Mouse (Mus musculus) embryonic facial prominence, embryonic 15.5 days (tissue): ENCODE measurements around the gene Fndc3b. TPM values are rescaled to one million over a fixed set of nuclear protein-coding genes. Genes with fewer than 3 reads are reported as not detected.

Experiments
- ATAC-seq: fragments of 200-750 bp; cut with Nextera tagmentation; 2 replicates; pipeline ENCODE4 v1.8.0; 2017; ENCODE audit warnings: low read depth, moderate TSS enrichment; ENCODE audit not compliant: insufficient number of reproducible peaks, low FRiP score, low TSS enrichment
- H3K27ac ChIP-seq: fragments of 300-500 bp; sonication (generic); replicated peaks from 2 replicates; pipeline ENCODE4 v1.5.1; 2015; ENCODE audit warnings: mild to moderate bottlenecking, inconsistent platforms
- H3K27me3 ChIP-seq: fragments of 300-500 bp; sonication (generic); 2 replicates; pipeline ENCODE4 v1.6.1; 2015; ENCODE audit warnings: inconsistent platforms
- H3K36me3 ChIP-seq: fragments of 300-500 bp; sonication (generic); 2 replicates; pipeline ENCODE4 v1.6.1; 2015; ENCODE audit warnings: mild to moderate bottlenecking, inconsistent platforms
- H3K4me1 ChIP-seq: fragments of 300-500 bp; sonication (generic); 2 replicates; pipeline ENCODE4 v1.6.1; 2015; ENCODE audit warnings: inconsistent platforms
- H3K4me2 ChIP-seq: fragments of 300-500 bp; sonication (generic); replicated peaks from 2 replicates; pipeline ENCODE4 v1.6.1; 2015; ENCODE audit warnings: mild to moderate bottlenecking, inconsistent platforms
- H3K4me3 ChIP-seq: fragments of 300-500 bp; sonication (generic); replicated peaks from 2 replicates; pipeline ENCODE4 v1.5.1; 2015; ENCODE audit warnings: mild to moderate bottlenecking, inconsistent platforms
- H3K9ac ChIP-seq: fragments of 300-500 bp; sonication (generic); 2 replicates; pipeline ENCODE4 v1.6.1; 2015; ENCODE audit warnings: inconsistent platforms
- H3K9me3 ChIP-seq: fragments of 300-500 bp; sonication (generic); replicated peaks from 2 replicates; pipeline ENCODE4 v1.6.1; 2016; ENCODE audit warnings: inconsistent platforms
- WGBS: fragments of 180-500 bp; shearing (Covaris S2); methylation state at CpG from one replicate; pipeline ENCODE4 v1.1.7; 2015; 5-methylcytosine and 5-hydroxymethylcytosine counted together
- polyA plus RNA-seq: library from polyadenylated mRNA; unstranded; fragments of >200 nt; fragmentation: Nextera tagmentation; extraction: Ambion mirVana; gene quantifications from 2 replicates; pipeline ENCODE4 v1.2.1, GENCODE M21; 2015

Gene Fndc3b
- 31.8 and 33.9 TPM in 2 replicates for polyA plus RNA-seq

DNA sequence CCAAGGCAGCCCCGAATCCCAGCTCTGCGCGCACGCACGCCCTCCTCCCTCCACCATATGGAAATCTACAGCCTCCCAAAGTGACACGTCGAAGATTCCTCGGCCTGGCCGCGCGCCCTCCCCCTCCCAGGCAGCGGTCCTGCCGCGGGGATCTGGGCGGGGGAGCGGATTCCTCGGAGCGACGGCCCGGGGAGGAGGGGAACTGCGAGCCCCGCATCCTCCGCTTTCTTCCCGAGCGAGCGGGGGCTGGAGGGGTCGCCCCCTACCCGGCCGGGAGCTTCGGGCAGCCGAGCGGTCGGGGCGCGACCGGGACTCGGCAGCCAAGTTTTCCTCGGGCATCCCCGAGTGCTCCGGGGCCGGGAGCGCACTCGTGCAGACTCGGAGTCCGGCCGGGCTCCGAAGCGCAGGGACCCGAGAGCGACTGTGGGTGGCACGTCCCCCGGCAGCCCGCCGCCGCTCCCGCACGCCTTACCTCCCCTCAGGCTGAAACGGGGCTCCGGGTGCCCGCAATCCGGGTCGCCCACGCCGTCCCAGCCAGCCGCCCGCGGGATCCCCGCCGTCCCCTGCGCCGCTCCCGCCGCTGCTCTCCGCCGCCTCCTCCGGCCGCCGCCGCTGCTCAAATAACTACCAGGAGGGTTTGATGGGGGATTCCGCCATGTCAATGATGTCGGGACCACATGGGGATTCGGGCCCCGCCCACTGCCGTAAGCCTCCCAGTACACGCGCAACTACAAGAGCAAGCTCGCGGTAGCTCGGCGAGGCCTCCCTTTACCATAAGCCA, at the start of gene Fndc3b:
Gene Fndc3b, minus strand, starts transcription at position 660 of the 781 bp plus-strand sequence.
- H3K4me1 ChIP-seq: peaks cover 16% of the 10 kb centered on the region
- peak within 1 kb of the TSS; percentile 69 for H3K9ac ChIP-seq
- no peaks in the 10 kb centered on the region for H3K36me3 ChIP-seq
- peak within 1 kb of the TSS; percentile 94 for H3K4me3 ChIP-seq
- peak; percentile 89 for ATAC-seq
- WGBS: under 1% methylated on average over 90 of the region's 90 CpGs
- peak within 1 kb of the TSS; percentile 50 for H3K4me2 ChIP-seq
- H3K27me3 ChIP-seq: no peaks in the 10 kb centered on the region
- no peaks in the 10 kb centered on the region for H3K9me3 ChIP-seq
- peak within 1 kb of the TSS; percentile 97 for H3K27ac ChIP-seq

DNA sequence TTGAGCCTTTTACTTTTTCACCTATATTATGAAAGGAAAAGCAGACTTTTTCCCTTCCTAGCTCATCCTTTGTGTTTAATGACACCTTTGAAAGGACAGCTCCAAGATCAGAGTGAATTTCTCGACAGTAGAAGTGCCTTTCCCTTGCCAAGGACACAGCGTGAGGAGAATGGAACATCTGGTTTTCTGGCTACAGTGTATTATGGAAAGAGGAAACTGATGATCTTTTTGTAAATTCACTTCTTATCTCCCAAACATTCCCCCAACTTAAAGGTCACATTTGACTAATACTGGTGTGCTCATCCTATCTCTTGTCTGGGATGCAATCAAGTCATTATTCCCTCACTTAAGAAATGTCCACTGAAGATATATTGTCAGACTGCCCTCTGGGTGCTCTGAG, 49.2 kb upstream of the Fndc3b start:
- Histone ChIP-seq H3K4me2 (no peak overlapping the region), H3K4me1 (0 out of 2 replicates have a peak, but pooled peaks cover 10% of the 10 kb centered on the region), H3K36me3 (no peaks in the 10 kb centered on the region), H3K27me3 (no peaks in the 10 kb centered on the region), H3K4me3 (no peak overlapping the region), H3K9ac (no peak overlapping the region), H3K9me3 (no peaks in the 10 kb centered on the region), H3K27ac (no peak overlapping the region)
- ATAC-seq: no peak
- WGBS: 67% methylated on average over 2 of the region's 2 CpGs

DNA sequence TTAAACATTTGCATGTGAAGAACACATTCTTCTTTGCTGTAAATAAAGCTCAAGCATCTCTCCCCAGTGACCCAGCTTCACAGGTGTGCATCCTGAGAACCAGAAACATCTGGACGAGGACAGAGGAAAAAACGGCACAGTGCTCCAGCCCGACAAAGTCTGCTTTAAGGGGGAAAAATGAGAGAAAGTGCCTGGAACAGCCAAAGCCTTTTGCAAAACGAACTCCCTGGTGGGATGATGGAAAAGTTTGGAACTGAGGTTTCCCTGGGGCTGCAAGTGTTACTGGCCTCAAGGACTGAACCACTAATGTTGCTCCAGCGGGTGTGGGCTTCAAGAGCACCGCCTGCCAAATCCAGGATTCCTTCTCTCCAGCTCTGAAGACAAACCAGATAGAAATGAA, 47.9 kb upstream of the Fndc3b start:
- H3K4me2 ChIP-seq: 0 out of 2 replicates have a peak overlapping the region, but pooled peaks have one; percentile 9
- ATAC-seq: 0 out of 2 replicates have a peak, but pooled peaks have one; percentile 29
- peak overlapping the region; percentile 61 for H3K27ac ChIP-seq
- no peaks in the 10 kb centered on the region for H3K9me3 ChIP-seq
- no peak overlapping the region for H3K4me3 ChIP-seq
- no peaks in the 10 kb centered on the region for H3K27me3 ChIP-seq
- H3K4me1 ChIP-seq: 0 out of 2 replicates have a peak, but pooled peaks cover 2% of the 10 kb centered on the region
- WGBS: 14% methylated on average over 6 of the region's 6 CpGs
- no peaks in the 10 kb centered on the region for H3K36me3 ChIP-seq
- no peak overlapping the region for H3K9ac ChIP-seq

DNA sequence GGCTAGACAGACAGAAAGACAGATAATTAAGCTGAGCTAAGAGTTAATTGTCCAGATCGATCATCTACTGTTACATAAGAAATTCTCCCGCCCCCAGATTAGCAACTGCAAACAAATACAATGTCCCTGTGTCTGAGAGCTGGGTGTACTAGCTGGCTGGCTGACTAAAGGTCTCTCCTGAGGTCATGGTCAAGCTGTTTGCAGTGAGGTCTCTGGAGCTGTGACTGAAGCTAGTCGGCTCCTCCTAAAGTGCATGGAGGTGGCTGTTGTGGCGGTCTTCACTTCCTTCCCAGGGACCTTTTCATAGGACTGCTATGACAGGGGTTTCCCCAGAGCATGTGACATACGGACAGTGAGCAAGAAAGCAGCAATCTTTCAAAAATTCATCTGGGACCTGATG, 40.5 kb upstream of the Fndc3b start:
- Histone ChIP-seq H3K9ac (no peak overlapping the region), H3K36me3 (no peaks in the 10 kb centered on the region), H3K4me1 (no peaks in the 10 kb centered on the region), H3K27ac (no peak overlapping the region), H3K4me2 (no peak overlapping the region), H3K27me3 (no peaks in the 10 kb centered on the region), H3K9me3 (no peaks in the 10 kb centered on the region), H3K4me3 (no peak overlapping the region)
- WGBS: 65% methylated on average over 5 of the region's 5 CpGs
- no peak for ATAC-seq

DNA sequence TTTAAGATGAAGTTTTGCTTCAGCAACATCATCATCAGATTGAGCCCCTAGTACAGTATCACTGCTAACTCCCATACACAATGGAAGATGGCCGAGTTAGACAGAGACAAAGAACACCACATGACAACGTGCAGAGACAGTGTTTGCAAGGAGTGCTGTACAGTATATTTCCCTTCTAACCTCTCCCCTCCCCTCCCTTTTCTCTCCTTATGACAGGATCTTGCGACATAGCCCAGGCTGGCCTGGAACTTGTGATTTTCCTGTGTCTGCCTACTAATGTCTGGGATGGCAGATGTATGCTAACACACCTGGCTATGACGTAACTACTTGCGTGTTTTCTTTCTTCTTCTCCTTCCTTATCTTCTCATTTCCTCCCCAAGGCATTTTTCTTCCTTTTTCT, 40.0 kb upstream of the Fndc3b start:
- WGBS: 85% methylated on average over 5 of the region's 5 CpGs
- Histone ChIP-seq H3K27ac (no peak overlapping the region), H3K4me2 (no peak overlapping the region), H3K9ac (no peak overlapping the region), H3K4me3 (no peak overlapping the region), H3K9me3 (no peaks in the 10 kb centered on the region), H3K36me3 (no peaks in the 10 kb centered on the region), H3K27me3 (no peaks in the 10 kb centered on the region), H3K4me1 (no peaks in the 10 kb centered on the region)
- ATAC-seq: no peak

DNA sequence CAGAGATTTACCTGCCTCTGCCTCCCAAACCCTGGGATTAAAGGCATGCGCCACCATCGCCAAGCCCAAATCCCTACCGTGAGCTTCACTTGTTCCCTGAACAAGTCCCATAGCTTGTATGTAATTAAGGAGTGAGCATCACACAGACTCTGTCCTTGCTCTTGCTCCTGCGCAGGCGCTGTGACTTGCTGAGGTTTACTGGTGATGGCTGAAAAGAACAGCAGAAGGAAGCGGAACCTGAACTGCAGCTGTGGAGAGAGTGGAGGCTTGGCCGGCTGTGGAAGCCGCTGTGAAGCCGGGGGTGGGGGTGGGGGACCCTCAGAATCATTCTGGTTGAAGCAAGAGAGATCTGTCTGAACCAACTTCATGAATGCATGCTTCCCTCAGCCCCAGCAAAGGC, 34.5 kb upstream of the Fndc3b start:
- Histone ChIP-seq H3K27me3 (no peaks in the 10 kb centered on the region), H3K9me3 (no peaks in the 10 kb centered on the region), H3K27ac (no peak overlapping the region), H3K36me3 (no peaks in the 10 kb centered on the region), H3K4me1 (no peaks in the 10 kb centered on the region), H3K9ac (no peak overlapping the region), H3K4me3 (no peak overlapping the region), H3K4me2 (no peak overlapping the region)
- ATAC-seq: no peak
- WGBS: 92% methylated on average over 9 of the region's 9 CpGs

DNA sequence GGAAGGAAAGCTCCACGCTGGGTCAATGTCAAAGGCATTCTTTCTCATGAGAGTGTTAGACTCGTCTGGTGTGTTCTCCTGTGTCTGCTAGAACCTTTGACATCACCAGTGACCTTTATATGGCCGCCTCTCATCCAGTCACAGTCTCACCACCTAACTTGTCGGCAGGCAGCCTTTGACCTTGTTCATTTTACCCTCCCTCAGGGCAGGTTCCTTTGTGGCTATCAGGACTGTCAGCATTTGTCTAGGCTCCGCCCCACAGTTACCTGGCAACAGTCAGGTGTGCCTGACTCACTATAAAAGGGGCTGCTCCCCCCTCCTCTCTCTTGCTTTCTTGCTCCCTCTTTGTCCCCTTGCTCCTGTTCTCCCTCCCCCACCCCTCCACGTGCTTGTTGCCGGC, 33.6 kb upstream of the Fndc3b start:
- no peaks in the 10 kb centered on the region for H3K9me3 ChIP-seq
- H3K27me3 ChIP-seq: no peaks in the 10 kb centered on the region
- H3K27ac ChIP-seq: no peak overlapping the region
- no peaks in the 10 kb centered on the region for H3K36me3 ChIP-seq
- no peak overlapping the region for H3K4me2 ChIP-seq
- no peak overlapping the region for H3K9ac ChIP-seq
- no peak for ATAC-seq
- WGBS: 45% methylated on average over 7 of the region's 7 CpGs
- no peak overlapping the region for H3K4me3 ChIP-seq
- no peaks in the 10 kb centered on the region for H3K4me1 ChIP-seq

DNA sequence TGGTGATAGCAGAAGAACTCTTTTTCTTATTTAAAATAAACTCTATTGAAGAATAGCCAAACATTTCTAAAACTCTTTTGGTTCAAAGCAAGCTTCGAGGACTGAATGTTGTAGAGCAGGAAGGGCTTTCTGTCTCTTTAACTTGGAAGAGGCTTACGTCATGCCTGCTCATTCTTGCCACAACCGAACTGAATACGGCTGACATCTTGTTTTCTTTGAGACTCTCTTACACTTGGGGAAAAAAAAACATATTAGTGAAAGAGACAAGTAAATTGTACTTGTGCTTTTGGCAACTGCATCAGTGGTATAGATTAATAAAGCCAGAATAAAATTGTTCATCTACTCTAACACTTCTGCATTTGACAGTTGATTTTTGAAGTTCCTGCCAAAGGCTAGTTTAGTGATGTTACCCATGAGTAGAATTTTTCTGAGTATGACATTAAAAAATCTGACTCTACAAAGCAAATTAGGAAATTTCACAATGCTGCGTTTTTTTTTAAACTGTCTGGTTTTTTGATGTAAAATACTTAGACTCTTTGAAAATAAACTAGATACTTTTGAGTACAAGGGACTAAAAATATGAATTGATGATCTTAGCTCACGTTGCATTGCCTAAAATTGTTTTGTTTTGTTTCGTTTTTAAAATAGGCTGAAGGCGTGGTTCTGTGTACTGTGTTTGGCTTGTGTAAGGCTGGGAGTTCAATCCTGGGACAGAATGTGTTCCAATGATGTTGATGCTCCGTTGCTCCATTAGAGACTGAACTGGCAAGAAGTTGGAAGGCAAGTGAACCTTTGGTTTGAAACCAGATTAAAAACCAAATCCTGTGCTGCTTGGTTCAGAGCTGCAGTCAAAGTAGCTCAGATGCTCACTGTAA, 32.4 kb upstream of the Fndc3b start:
- WGBS: 60% methylated on average over 9 of the region's 9 CpGs
- H3K4me1 ChIP-seq: no peaks in the 10 kb centered on the region
- H3K27ac ChIP-seq: no peak overlapping the region
- H3K9me3 ChIP-seq: no peaks in the 10 kb centered on the region
- H3K4me2 ChIP-seq: no peak overlapping the region
- H3K9ac ChIP-seq: no peak overlapping the region
- no peak overlapping the region for H3K4me3 ChIP-seq
- no peaks in the 10 kb centered on the region for H3K36me3 ChIP-seq
- H3K27me3 ChIP-seq: no peaks in the 10 kb centered on the region
- no peak for ATAC-seq

DNA sequence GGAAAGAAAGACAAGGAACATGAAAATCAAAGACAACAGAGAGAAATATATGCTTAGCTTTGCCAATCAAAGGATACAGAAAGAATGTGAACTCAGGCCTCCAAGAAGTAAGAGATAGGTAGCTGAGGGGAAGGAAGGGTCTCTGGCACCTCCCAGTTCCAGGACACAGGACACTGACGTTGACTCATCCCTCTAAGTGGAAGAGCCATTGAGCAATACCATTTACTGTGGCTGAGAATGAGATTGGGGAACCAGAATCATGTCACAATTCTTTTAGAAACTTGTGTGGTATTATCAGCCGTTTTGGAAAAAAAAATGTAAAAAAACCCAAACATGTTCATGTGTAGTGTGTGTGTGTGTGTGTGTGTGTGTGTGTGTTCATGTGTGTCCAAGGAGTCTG, 31.0 kb upstream of the Fndc3b start:
- Histone ChIP-seq H3K9me3 (no peaks in the 10 kb centered on the region), H3K27me3 (no peaks in the 10 kb centered on the region), H3K9ac (no peak overlapping the region), H3K4me2 (no peak overlapping the region), H3K27ac (no peak overlapping the region), H3K4me1 (no peaks in the 10 kb centered on the region), H3K36me3 (no peaks in the 10 kb centered on the region), H3K4me3 (no peak overlapping the region)
- ATAC-seq: no peak
- 61% methylated on average over 2 of the region's 2 CpGs for WGBS

DNA sequence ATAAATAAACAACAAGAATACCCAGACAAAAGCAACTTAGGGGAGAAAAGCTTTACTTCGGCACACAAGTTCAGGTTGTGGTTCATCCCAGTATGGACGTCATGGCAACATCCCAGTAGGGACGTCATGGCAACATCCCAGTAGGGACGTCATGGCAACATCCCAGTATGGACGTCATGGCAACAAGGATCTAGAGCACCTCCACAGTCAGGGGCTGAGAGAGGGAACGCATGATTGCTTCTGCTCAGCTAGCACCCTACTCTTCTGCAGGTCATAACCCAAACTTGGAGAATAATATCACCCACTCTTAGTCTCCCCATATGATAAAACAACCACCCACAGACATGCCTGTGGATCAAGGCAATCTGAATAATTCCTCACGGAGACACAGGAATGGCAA, 29.0 kb upstream of the Fndc3b start:
- WGBS: 85% methylated on average over 7 of the region's 7 CpGs
- Histone ChIP-seq H3K4me3 (no peak overlapping the region), H3K9me3 (no peaks in the 10 kb centered on the region), H3K27me3 (no peaks in the 10 kb centered on the region), H3K4me2 (no peak overlapping the region), H3K36me3 (no peaks in the 10 kb centered on the region), H3K4me1 (no peaks in the 10 kb centered on the region), H3K27ac (no peak overlapping the region), H3K9ac (no peak overlapping the region)
- no peak for ATAC-seq

DNA sequence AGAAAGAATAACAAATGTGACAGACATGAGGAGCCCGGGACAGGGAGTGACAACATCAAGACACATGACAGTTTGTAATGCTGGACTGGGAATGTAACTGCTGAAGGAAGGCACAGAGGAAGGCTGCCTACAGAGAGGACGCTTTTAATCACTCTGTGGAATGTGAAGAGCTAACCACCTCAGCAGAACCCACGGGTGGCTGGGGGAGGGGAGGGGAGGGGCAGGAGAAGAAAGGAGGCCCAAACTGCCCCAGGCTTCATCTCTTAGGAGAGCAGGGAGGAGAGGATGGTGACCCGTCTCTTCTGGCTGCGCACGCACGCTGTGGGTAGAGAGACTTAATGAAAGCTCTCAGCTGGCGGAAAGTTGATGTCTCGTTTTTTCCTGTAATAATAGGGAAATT, 25.1 kb upstream of the Fndc3b start:
- WGBS: 9% methylated on average over 9 of the region's 9 CpGs
- H3K4me3 ChIP-seq: no peak overlapping the region
- no peak overlapping the region for H3K9ac ChIP-seq
- no peaks in the 10 kb centered on the region for H3K4me1 ChIP-seq
- H3K4me2 ChIP-seq: no peak overlapping the region
- ATAC-seq: peak; percentile 19; the same call in 1 of the 2 replicates
- no peaks in the 10 kb centered on the region for H3K9me3 ChIP-seq
- H3K27me3 ChIP-seq: no peaks in the 10 kb centered on the region
- no peaks in the 10 kb centered on the region for H3K36me3 ChIP-seq
- H3K27ac ChIP-seq: no peak overlapping the region
